Mouse (Mus musculus) heart, embryonic 16.5 days (tissue): ENCODE results near the gene Egr2. TPM values are rescaled to one million over a fixed set of nuclear protein-coding genes. Genes with fewer than 3 reads are reported as not detected.

Source experiments
- ATAC-seq: fragments of 200-750 bp; cut with Nextera tagmentation; replicated peaks from 2 replicates; pipeline ENCODE4 v1.8.0; 2017; ENCODE audit warnings: moderate number of reproducible peaks; ENCODE audit not compliant: insufficient read depth, low FRiP score; ENCODE audit errors: extremely low read depth
- H3K27ac ChIP-seq: fragments of 300-500 bp; sonication (generic); 2 replicates; pipeline ENCODE4 v1.5.1; 2014; ENCODE audit warnings: mild to moderate bottlenecking, low read length, control low read depth, moderate library complexity
- H3K27me3 ChIP-seq: fragments of 300-500 bp; sonication (generic); 2 replicates; pipeline ENCODE4 v1.6.1; 2014; ENCODE audit warnings: low read length, mixed read lengths; ENCODE audit not compliant: control insufficient read depth, insufficient read depth
- H3K36me3 ChIP-seq: fragments of 300-500 bp; sonication (generic); 2 replicates; pipeline ENCODE4 v1.6.1; 2014; ENCODE audit not compliant: control insufficient read depth, insufficient read depth
- H3K4me1 ChIP-seq: fragments of 300-500 bp; sonication (generic); 2 replicates; pipeline ENCODE4 v1.6.1; 2014; ENCODE audit warnings: low read length, mixed read lengths; ENCODE audit not compliant: control insufficient read depth, insufficient read depth
- H3K4me2 ChIP-seq: fragments of 300-500 bp; sonication (generic); 2 replicates; pipeline ENCODE4 v1.6.1; 2014; ENCODE audit warnings: low read depth, mild to moderate bottlenecking, control low read depth, low read length
- H3K4me3 ChIP-seq: fragments of 300-500 bp; sonication (generic); 2 replicates; pipeline ENCODE4 v1.5.1; 2014; ENCODE audit warnings: mild to moderate bottlenecking, control low read depth, low read length
- H3K9ac ChIP-seq: fragments of 300-500 bp; sonication (generic); 2 replicates; pipeline ENCODE4 v1.6.1; 2014; ENCODE audit warnings: low read length, control low read depth
- H3K9me3 ChIP-seq: fragments of 300-500 bp; sonication (generic); replicated peaks from 2 replicates; pipeline ENCODE4 v1.6.1; 2016; ENCODE audit warnings: low read length; ENCODE audit not compliant: control insufficient read depth
- WGBS: fragments of 180-500 bp; shearing (Covaris S2); extraction: QIAGEN DNeasy Blood & Tissue Kit; methylation state at CpG from one replicate; pipeline ENCODE4 v1.1.7; 2014; 5-methylcytosine and 5-hydroxymethylcytosine counted together
- polyA plus RNA-seq: library from polyadenylated mRNA; unstranded; fragments of >200 nt; fragmentation: Nextera tagmentation; extraction: Ambion mirVana; gene quantifications from 2 replicates; pipeline ENCODE4 v1.2.1, GENCODE M21; 2015

The Egr2 gene
- 0.75 and 1.2 TPM in 2 replicates for polyA plus RNA-seq

- H3K4me3 ChIP-seq = peak within 1 kb of the TSS; percentile 88
- ATAC-seq = no peak
- no peaks in the 10 kb centered on the region for H3K36me3 ChIP-seq
- no peak within 1 kb of the TSS for H3K27ac ChIP-seq
- H3K27me3 ChIP-seq = peaks cover 64% of the 10 kb centered on the region
- no peaks in the 10 kb centered on the region for H3K9me3 ChIP-seq
- peaks cover 31% of the 10 kb centered on the region for H3K4me1 ChIP-seq
- WGBS = under 1% methylated on average over 34 of the region's 37 CpGs
- H3K9ac ChIP-seq = no peak within 1 kb of the TSS
- peak within 1 kb of the TSS; percentile 99 for H3K4me2 ChIP-seq
Observed at GRCm38 (mm10) chr10:67535256-67535655, at the start of gene Egr2. Gene Egr2 (plus strand): TSS chr10:67535475.

- H3K4me1 ChIP-seq = no peaks in the 10 kb centered on the region
- H3K36me3 ChIP-seq = no peaks in the 10 kb centered on the region
- no peak overlapping the region for H3K4me2 ChIP-seq
- no peak overlapping the region for H3K4me3 ChIP-seq
- H3K27ac ChIP-seq = no peak overlapping the region
- no peak overlapping the region for H3K9ac ChIP-seq
- WGBS = 84% methylated on average over 7 of the region's 7 CpGs
- no peaks in the 10 kb centered on the region for H3K27me3 ChIP-seq
- no peak for ATAC-seq
- peaks cover 5% of the 10 kb centered on the region; the same call in 1 of the 2 replicates for H3K9me3 ChIP-seq
Observed at GRCm38 (mm10) chr10:67487496-67487895, 47.8 kb upstream of the Egr2 start.

GRCm38 (mm10) chr10:67489836-67490235, 45.4 kb upstream of the Egr2 start:
- Histone ChIP-seq H3K9me3 (peaks cover under 1% of the 10 kb centered on the region; the same call in 1 of the 2 replicates), H3K4me3 (no peak overlapping the region), H3K4me2 (no peak overlapping the region), H3K4me1 (no peaks in the 10 kb centered on the region), H3K36me3 (no peaks in the 10 kb centered on the region), H3K27me3 (no peaks in the 10 kb centered on the region), H3K9ac (no peak overlapping the region), H3K27ac (no peak overlapping the region)
- ATAC-seq = no peak
- 76% methylated on average over 6 of the region's 6 CpGs for WGBS

- WGBS = 75% methylated on average over 5 of the region's 5 CpGs
- Histone ChIP-seq H3K36me3 (no peaks in the 10 kb centered on the region), H3K27me3 (no peaks in the 10 kb centered on the region), H3K27ac (no peak overlapping the region), H3K9ac (no peak overlapping the region), H3K4me2 (no peak overlapping the region), H3K4me1 (no peaks in the 10 kb centered on the region), H3K9me3 (no peaks in the 10 kb centered on the region; the same call in 1 of the 2 replicates), H3K4me3 (no peak overlapping the region)
- no peak for ATAC-seq
Observed at GRCm38 (mm10) chr10:67490632-67491031, 44.6 kb upstream of the Egr2 start.

GRCm38 (mm10) chr10:67492161-67492571, 43.1 kb upstream of the Egr2 start:
- WGBS = 69% methylated on average over 11 of the region's 11 CpGs
- Histone ChIP-seq H3K27ac (no peak overlapping the region), H3K4me3 (no peak overlapping the region), H3K4me2 (no peak overlapping the region), H3K27me3 (no peaks in the 10 kb centered on the region), H3K36me3 (no peaks in the 10 kb centered on the region), H3K9ac (no peak overlapping the region), H3K9me3 (no peaks in the 10 kb centered on the region), H3K4me1 (no peaks in the 10 kb centered on the region)
- ATAC-seq = no peak

- Histone ChIP-seq H3K4me1 (no peaks in the 10 kb centered on the region), H3K36me3 (no peaks in the 10 kb centered on the region), H3K4me2 (no peak overlapping the region), H3K9ac (no peak overlapping the region), H3K27ac (no peak overlapping the region), H3K27me3 (no peaks in the 10 kb centered on the region), H3K4me3 (no peak overlapping the region), H3K9me3 (no peaks in the 10 kb centered on the region)
- WGBS = 59% methylated on average over 8 of the region's 8 CpGs
- ATAC-seq = no peak
Observed at GRCm38 (mm10) chr10:67493556-67493955, 41.7 kb upstream of the Egr2 start.

GRCm38 (mm10) chr10:67497144-67497892, 38.0 kb upstream of the Egr2 start:
- Histone ChIP-seq H3K36me3 (no peaks in the 10 kb centered on the region), H3K4me3 (no peak overlapping the region), H3K9ac (no peak overlapping the region), H3K4me2 (no peak overlapping the region), H3K27ac (no peak overlapping the region), H3K27me3 (no peaks in the 10 kb centered on the region), H3K4me1 (no peaks in the 10 kb centered on the region), H3K9me3 (no peaks in the 10 kb centered on the region; the same call in 1 of the 2 replicates)
- ATAC-seq = no peak
- WGBS = 82% methylated on average over 15 of the region's 15 CpGs

- WGBS = 89% methylated on average over 9 of the region's 9 CpGs
- no peak overlapping the region for H3K4me3 ChIP-seq
- H3K4me2 ChIP-seq = no peak overlapping the region
- H3K9ac ChIP-seq = no peak overlapping the region
- no peaks in the 10 kb centered on the region for H3K27me3 ChIP-seq
- H3K4me1 ChIP-seq = no peaks in the 10 kb centered on the region
- H3K27ac ChIP-seq = no peak overlapping the region
- no peak for ATAC-seq
- H3K36me3 ChIP-seq = no peaks in the 10 kb centered on the region
- H3K9me3 ChIP-seq = no peaks in the 10 kb centered on the region; the same call in 1 of the 2 replicates
Observed at GRCm38 (mm10) chr10:67497951-67498350, 37.3 kb upstream of the Egr2 start.

GRCm38 (mm10) chr10:67503320-67503995, 31.8 kb upstream of the Egr2 start:
- peak overlapping the region; percentile 13; the same call in 1 of the 2 replicates for H3K4me2 ChIP-seq
- H3K4me3 ChIP-seq = no peak overlapping the region; the same call in 1 of the 2 replicates
- H3K36me3 ChIP-seq = no peaks in the 10 kb centered on the region
- H3K27me3 ChIP-seq = no peaks in the 10 kb centered on the region
- H3K9ac ChIP-seq = no peak overlapping the region
- 0 out of 2 replicates have a peak overlapping the region, but pooled peaks have one; percentile 9 for H3K27ac ChIP-seq
- H3K9me3 ChIP-seq = no peaks in the 10 kb centered on the region; the same call in 1 of the 2 replicates
- 52% methylated on average over 15 of the region's 15 CpGs for WGBS
- peak; percentile 52 for ATAC-seq
- no peaks in the 10 kb centered on the region for H3K4me1 ChIP-seq
